Mouse (Mus musculus): Measurements from ENCODE around the gene Ccdc194.
A peak's percentile ranks its signal among the peaks of the same experiment; 100 is the strongest.
"Not testable (repeated sequence)": the region's sequence is repeated elsewhere in the genome, so short reads cannot be mapped to it uniquely, and the experiment has no call there.

Gene Ccdc194

DNA sequence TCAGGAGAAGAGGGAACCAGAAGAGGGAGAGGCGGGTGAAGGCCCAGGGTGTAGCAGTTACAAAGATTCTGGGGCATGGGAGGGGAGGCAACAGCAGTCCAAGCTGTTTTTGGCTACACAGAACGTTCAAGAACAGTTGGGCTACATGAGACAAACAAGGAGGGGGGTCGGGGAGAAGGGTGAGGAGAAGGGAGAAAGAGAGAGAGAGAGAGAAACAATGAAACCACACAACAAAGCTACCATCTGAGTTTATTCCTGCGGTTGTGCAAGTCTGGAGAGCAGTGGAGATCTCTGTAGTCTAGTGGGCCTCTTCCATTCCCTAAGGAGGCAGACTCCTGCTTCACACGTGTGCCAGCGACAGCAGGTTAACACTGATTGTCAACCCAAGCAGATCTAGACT lies 28.5 kb upstream of the Ccdc194 start:
- no peak for DNase-seq (ENCODE audit: low spot score)

DNA sequence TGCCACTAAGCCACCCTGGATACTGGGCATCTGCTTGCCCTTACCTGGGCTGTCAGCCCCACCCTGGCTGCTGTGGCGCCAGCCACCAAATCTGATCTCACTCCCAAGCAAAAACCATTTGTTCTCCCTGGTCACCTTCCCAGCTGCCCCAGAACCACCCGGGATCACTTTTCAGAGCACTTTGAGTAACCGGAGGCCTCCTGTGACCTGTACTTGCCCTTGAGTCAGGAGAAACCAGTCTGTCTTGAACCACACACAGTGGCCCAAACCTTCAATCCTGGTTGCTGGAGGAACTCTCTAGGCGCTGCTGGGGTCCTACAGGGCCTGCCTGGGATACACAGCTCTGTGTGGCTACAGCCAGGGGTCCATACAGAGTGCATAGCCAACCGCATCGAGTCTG lies 27.3 kb upstream of the Ccdc194 start:
- no peak for DNase-seq (ENCODE audit: low spot score)

DNA sequence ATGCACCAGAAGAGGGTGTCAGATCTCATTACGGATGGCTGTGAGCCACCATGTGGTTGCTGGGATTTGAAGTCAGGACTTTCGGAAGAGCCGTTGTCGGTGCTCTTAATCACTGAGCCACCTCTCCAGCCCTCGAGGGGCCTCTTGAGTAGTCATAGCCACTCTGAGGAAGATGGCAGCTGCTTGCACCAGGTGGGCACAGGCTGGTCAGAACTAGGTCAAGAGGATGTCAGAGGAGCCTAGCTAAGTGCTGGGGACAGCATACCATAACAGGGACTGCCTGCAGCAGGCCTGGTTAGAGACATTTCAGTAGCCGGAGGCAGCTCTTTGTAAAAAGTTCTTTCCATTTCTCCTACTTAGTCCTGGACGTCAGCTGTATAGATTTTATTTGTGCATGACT lies 25.2 kb upstream of the Ccdc194 start:
- DNase-seq (ENCODE audit: low spot score), result no peak

DNA sequence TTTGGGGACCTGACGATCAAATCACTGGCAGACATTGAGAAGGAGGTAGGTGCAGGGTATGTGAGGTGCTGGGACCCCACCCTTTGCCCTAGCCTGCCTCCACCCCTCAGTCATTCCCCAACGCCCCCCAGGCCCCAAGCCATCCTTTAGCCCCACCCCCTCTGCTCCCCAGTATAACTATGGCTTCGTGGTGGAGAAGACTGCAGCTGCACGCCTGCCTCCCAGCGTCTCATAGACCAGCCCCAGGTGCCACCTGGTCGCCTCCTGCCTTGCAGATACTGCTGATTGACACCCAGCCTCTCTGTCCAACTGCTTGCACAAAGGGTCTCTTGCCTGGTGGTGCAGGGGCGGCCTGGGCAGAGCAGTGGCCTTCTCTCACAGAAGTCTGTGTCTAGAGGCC lies 22.1 kb upstream of the Ccdc194 start:
- DNase-seq (ENCODE audit: low spot score), result no peak

DNA sequence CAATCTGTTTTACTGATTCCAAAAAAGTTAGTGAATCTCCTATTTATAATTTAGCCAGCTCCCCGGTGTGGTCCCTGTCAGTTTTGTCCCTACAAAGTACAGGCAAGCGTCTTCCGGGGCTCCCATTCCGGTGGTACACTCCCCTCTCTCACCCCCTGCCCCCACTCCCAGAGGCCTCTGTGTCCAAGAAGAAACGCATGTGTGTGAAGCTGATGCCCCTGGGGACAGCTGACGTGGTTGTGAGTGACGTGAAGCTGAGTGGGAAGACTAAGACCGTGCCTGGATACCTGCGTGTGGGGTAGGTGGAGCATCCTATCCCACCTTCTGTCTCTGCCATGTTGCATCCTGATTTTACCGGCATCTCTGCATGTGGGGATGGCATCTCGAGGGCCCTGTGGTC lies 19.5 kb upstream of the Ccdc194 start:
- DNase-seq (ENCODE audit: low spot score), result no peak

DNA sequence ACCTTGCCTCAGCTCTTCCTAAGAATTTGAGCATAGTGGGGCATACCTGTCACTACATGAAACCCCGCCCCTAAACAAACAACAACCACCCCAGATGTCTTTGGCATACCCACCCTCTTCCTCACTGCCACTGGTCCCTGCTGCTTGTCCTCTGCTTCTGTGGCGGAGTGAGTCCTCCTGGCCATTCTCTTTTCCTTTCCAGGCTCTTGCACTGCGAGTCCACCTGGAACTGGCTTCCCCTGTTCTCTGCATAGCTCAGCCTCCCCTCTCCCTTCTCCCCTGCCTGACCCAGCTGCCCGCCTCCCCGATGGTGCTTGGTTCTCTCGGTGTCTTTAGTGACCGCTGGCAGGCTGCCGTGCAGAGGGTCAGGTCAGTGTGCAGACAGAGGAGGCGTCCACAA lies 18.2 kb upstream of the Ccdc194 start:
- DNase-seq (ENCODE audit: low spot score), result no peak

DNA sequence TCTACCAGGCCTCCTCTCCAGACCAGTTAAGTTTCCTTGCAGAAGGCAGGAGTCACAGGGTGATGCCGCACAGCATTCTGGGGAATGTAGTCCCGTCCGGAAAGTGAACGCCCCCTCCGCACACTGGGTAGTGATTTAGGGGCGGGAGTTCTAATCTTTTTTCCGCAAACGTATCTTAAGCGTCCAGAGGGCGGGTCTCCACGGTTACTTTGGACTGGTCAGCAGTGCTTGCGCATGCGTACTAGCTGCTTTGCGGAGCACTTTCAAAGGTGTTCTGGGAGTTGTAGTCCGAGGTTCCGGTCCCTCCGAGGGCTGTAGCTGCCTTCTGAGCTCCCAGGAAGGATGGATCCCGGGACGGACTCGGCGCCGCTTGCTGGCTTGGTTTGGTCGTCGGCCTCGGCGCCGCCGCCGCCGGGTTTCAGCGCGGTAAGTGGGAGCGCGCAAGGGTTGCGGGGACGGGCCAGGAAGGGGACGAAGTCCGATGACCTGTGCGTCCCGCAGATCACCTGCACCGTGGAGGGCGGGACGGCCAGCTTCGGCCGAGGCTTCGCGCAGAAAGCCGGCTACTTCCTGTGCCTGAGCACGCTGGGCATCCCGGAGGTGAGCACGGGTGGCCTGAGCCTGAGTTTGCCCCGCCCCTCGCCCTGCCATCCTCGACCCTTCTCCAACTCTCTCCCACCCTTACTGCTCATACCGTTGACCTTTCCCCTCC lies 17.3 kb upstream of the Ccdc194 start, which contains the start of gene Mvb12a:
Mvb12a (plus strand) TSS at position 291 of the 712 bp plus-strand sequence.
- DNase-seq (ENCODE audit: low spot score), result peak; percentile 100

DNA sequence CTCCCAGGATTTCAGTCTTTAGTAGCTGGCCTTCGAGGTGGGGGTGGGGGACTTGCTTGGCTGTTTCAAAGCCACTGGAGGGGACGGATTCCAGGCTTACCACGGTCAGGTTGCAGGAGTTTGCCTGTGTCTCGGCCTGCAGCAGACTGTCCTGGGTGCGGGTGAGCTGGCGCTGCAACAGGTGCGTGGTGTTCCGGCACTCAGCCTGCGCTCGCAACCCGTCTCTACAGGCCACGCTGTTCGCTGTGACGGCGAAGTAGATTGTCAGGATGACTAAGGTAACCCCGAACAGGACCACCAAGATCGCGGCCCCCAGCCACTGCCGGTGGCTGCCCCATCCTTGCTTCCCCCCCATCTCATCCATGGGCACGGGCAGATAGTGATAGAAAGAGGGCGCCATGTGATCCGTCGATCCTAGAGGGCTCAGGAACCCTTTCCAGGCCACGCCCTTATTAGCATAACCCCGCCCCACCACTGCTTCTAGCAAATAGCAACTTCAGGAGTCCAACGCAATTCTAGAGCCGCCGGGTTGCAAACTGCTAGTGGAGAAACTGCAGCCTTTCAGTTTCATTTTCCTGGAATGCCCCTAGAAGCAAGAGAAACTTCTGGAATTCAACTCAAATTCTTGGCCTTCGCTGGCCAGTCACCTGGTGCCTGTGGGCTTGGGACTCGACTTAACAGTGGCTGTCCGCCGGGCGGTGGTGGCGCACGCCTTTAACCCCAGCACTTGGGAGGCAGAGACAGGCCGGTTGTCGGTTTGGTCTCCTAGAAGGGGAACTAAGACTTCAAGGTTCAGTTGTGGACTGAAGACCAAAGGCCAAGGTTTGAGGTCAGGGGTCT lies 11.7 kb upstream of the Ccdc194 start, which contains the start of gene Bst2:
Bst2 (minus strand) TSS at position 429 of the 840 bp plus-strand sequence.
- DNase-seq (ENCODE audit: low spot score), result peak; percentile 94

DNA sequence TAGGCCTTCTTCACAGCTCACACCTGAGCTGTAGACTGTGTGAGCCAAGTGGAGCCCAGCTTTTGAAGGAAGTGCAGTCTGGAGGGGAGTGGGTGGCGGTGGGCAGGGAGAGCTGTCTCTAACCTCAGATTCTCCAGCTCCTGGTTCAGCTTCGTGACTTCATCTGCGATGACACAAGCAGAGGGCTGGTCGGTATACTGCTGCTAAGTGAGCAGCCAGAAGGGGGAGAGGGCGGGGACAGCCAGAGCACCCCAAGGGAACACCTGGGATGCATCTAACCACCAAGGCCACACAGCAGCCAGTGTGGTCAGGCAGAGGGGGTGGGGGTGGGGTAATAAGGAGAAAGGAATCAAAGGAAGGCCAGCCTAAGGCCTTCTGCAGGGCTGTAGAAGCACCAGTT lies 10.2 kb upstream of the Ccdc194 start:
- peak; percentile 54 for DNase-seq (ENCODE audit: low spot score)

DNA sequence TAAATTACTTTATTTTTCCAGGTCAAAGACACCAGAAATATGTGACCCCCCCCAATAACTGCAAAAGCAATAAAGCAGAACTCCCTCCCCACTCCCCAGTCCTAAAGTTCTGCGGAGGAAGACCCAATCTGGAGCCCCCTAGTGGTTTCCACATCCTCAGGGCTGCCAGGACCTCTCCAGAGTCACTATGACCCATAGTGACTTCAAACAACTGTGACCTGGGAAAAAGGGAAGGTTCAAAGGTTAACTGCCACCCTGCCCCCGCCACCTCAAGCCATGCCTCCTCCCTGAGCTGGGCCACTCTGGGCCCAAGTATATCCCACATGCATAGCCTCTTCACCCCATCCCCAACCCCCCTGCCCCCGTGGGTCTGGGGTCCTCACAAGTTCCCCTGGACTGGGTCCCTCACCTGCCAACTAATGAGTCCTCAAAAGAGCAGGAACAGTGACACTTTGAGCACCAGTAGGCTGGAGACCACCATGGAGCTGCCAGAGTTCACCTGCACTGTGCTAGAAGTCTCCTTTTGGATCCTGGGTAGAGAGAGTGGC lies 8.8 kb upstream of the Ccdc194 start:
- DNase-seq (ENCODE audit: low spot score), result no peak

DNA sequence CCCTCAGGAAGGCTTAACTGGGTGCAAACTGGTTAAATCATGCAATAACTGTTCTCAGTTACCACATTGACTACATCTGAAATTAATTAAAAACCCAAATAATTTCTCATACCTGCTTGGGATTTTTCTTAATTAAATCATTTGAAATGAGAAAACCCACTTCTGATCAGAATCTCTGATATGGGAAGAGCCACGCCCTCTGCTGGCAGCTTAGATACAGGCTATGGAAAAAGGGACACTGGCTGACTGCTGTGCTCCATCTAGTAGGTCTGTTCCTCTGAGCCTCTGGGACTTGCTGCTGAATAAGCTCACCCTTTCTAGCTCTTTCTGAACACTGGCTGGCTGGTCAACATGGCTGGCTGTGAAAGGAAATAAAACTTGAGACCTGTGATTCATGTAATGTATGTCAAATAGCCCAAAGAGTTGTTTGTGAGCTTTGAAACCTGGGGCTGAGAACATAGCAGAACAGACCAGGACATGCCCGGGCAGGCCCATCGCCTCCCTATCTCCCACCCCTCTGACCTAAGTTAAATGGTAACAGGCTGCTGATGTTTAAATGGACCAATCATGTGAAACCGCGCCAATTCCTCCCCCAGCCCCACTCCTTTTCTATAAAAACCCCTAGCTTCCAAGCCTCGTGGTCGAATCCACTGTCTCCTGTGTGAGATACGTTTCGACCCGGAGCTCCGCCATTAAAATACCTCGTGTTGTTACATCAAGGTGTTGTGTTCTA lies 5.4 kb upstream of the Ccdc194 start:
- DNase-seq (ENCODE audit: low spot score), result not testable (repeated sequence)

DNA sequence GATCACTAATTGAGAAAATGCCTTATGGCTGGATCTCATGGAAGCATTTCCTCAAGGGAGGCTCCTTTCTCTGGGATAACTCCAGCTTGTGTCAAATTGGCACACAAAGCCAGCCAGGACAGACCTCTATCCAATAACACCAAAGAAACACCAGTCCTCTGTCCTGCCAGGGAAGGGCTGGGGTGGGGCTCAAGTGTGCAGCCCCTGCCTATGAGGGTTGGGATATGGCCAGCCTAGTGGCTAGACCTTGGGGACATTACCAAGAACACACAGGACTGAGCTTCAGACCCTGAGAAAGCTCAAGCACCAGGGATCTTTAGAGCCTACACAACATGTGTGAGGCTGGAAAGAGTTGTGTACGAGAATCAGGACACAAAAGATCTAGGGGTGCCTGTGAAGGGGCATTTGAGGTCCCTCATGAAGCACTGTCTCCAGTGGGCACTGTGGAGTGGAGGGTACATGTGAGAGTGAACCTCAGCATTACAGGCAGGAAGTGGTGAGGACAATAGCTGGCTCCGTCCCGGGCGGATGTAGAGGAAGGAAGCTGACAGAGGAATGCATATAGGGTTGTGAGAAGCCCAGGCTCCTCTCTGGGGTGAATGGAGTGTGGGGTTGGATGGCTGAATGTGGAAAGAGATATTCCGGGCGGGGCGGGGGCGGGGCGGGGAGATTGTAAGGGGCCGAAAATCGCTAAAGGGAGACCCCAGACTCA lies 3.0 kb upstream of the Ccdc194 start:
- no peak for DNase-seq (ENCODE audit: low spot score)

DNA sequence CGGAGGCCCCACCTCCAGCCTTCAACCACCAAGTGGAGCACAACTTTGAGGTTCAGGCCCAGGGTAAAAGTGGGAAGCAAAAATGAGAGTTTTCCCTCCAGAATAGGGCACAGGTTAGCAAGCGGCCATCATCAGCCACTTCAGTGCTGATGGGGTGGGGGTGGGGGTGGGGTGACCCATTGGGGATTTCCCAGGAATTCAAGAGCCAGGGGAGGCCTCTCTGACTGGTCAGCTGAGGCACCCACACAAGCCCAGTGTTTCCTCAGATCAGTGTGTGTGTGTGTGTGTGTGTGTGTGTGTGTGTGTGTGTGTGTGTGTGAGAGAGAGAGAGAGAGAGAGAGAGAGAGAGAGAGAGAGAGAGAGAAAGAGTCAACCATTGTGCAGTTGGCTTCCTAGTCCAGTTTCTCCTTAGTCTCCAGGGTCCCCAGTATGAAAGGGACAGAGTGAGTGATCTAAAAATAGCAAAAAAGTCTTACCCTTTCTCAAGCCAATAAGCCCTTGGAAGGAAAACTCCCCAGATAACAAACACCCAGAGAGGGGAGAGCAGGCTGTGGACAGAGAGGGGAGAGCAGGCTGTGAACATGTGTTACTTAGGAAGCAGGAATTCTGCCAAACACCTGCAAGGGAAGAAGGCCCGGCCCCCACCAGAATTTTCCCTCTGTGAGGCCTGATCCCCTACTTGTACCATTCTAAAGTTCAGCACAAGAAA lies 1.8 kb upstream of the Ccdc194 start:
- no peak for DNase-seq (ENCODE audit: low spot score)

DNA sequence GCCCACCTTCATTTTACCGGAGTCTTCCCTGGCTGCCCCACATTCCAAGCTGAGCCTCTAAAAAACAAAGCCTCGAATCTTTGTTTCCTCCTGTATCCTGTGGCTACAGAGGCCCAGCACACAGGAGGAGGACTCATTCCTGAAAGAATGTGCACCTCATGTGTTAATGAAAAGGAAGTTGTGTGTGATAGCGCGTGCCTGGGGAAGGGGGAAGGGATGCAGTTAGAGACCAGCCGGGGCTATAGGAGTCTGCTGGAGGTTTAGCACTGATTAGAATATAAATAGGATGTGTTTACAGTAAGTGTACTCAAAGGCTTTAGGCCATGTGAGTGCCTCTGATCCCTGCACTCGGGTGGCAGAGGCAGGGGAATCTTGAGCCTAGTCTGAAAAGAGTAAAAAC lies 761 bp upstream of the Ccdc194 start:
- DNase-seq (ENCODE audit: low spot score), result no peak

DNA sequence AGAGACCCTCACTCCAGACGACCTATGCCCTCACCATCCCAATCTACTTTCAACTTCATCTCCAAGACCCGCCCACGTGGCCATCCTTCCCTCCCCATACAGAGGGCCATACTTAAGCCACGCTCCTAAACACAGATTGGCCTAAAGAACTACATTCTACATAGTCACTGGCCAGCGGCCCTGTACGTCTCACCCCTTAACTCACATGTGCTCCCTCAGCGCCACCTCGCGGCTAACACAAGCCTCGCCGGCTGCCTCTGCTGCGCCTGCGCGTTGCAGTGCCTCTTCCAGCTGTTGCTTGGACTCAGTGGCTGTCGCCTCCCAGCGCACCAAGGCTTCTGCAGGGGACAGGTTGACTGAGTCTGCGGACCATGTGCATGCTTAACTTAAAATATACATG lies 3.9 kb downstream of the Ccdc194 start:
- peak; percentile 99 for DNase-seq (ENCODE audit: low spot score)

DNA sequence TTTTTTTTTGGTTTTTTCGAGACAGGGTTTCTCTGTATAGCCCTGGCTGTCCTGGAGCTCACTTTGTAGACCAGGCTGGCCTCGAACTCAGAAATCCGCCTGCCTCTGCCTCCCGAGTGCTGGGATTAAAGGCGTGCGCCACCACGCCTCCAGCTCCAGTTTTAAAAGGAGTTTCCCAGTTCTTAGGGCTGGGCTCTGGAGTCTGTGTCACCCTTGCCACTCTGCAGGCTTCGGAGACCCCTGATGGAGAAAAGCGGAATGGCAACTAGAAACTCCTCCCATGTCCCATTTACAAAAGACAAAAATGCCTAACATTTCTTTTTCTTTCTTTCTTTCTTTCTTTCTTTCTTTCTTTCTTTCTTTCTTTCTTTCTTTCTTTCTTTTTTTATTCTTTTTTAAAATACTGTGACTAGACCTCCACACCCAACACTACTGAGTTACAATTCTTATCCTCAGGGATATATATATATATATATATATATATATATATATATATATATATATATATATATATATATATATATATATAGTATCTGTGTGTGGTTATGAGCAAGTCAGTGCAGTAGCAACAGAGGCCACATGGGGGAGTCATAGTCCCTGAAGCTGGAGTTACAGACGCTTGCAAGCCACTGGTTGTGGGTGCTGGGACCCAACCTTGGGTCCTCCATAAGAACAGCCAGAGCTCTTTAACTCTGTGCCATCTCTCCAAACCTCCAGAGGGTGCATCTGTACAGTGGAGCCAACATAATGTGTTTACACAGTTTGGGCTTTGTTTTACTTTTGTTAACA lies 6.3 kb downstream of the Ccdc194 start:
- peak; percentile 90 for DNase-seq (ENCODE audit: low spot score)

DNA sequence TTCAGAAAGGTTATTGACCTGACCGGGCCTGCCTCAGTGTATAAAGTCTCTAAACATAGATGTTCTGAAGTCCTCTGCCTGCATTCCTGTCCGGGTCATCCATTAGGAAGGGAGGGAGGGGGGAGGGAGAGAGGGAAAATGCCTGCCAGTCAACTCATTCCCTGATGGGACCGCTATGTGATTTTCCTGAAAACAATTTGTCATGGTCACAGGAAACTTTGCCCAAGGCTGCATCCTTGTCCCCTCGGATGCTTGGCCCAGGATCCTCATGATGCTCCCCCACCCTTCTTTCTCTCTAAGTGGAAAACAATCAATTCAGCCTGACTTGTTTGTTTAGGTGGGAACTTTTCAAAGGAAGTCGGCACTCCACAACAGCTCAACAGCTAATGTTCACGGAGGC lies 8.7 kb downstream of the Ccdc194 start:
- no peak for DNase-seq (ENCODE audit: low spot score)

DNA sequence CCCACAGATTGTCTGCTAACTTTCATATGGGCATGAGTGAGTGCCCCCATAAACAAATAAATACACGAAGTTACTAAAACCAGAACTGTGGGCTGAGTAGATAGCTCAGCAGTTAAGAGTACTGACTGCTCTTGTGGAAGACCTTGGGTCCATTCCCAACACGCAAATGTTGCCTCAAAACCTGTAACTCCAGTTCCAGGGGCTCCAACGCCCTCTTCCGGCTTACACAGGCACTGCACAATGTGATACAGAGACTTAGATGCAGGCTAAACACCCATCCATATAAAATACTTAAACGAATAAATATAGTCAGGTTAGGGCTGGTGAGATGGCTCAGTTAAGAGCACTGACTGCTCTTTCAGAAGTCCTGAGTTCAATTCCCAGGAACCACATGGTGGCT lies 10.5 kb downstream of the Ccdc194 start:
- DNase-seq (ENCODE audit: low spot score), result no peak

DNA sequence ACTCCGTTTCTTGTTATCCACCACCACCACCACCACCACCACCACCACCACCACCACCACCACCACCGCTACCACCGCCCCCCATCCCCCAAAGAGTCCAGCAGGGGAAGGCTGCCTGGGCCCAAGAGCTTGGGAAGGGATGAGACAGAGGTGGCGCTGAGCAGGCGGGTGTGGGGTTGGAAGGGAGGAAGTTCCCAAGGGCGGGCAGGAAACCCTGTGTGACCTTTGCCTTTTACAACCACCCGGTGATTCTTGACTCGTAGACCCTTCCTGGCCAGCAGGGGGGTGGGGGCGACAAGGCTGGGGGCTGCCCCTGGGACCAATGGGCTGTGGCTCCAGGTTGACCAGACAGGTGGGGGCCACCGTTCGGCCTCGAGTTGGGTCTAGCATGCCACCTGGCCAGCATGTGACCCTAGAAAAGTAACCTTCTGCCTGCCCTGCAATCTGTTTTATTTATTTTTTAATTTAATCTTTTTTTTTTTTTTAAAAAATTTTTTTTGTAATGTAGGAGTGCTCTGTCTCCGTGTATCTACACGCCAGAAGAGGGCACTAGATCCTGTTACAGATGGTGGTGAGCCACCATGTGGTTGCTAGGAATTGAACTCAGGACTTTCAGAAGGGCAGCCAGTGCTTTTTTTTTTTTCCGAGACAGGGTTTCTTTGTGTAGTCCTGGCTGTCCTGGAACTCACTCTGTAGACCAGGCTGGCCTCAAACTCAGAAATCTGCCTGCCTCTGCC lies 12.3 kb downstream of the Ccdc194 start:
- DNase-seq (ENCODE audit: low spot score), result no peak

DNA sequence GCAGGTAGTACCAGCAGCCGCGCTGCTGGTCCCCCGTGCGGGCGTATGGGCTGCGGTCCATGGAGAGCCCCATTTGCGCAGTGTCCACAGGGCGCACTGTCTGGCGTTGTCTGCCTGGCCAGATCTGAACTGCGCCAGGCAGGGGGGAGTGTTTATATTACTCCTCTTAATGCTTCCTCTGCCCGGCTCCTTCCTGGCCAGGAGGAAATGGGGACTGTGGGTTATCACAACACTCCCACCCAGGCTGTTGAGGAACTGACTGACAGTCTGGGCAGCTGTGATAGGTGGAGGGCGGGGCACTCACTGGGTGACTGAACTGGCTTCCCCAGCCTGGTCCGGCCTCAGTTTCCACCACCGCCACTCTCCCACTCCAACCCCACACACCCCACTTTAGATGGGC lies 13.9 kb downstream of the Ccdc194 start, which contains the start of gene Plvap:
Plvap (minus strand) TSS at position 109 of the 400 bp plus-strand sequence.
- DNase-seq (ENCODE audit: low spot score), result no peak

All from MN1 (cell line).